Mouse (Mus musculus) spleen, adult 2 months (tissue): ENCODE measurements around the gene Pard3.

ENCODE experiments used
- CTCF ChIP-seq: fragments of 200-500 bp; IDR thresholded peaks from 2 replicates; pipeline ENCODE4 v1.5.1; 2011; ENCODE audit warnings: mild to moderate bottlenecking, inconsistent platforms; ENCODE audit not compliant: insufficient read depth, insufficient read length, insufficient replicate concordance; ENCODE audit errors: extremely low read depth
- POLR2A ChIP-seq: fragments of 200-500 bp; IDR thresholded peaks from 2 replicates; pipeline ENCODE4 v1.6.1; 2011; ENCODE audit warnings: low read depth, low read length, inconsistent platforms

DNA sequence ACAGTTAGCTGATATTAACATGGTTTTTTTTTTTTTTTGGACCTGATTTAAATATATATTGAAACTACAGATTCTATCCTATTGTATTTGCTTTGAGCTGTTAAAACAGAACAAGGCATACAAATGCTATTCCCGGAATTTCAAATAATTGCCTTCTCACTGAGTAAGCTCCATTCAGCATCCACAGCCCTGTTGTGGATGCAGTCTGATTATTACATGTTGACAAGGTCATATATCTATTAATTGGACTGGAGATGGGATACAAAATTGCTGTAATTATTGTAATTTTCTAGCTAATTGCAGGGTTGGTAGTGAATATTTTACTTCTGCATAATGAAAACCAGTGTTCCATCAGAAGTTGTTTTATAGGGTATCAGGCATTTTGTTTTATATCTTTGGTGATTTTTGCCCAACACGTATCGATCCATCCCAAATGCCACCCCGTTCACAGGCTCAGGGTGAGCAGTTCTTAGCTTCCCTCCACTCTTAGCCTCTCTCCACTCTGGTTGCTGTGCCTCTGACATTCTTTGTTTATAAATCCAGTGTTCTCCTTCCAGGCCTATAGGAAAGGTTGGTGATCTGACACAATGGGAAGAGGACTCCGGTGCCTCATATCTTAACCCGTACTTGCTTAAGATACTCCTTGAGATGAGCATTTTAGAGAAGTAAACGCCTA is 216.7 kb downstream of the Pard3 start:
- TF ChIP-seq POLR2A, result no peak
- no peak for TF ChIP-seq CTCF
